Mouse (Mus musculus): ENCODE measurements around the gene Slc3a1.

Slc3a1 gene

GRCm38 (mm10) chr17:85037855-85038254 lies 9.7 kb downstream of the Slc3a1 start:
- no peak for DNase-seq (ENCODE audit: low spot score in 2 of 2)

- DNase-seq (ENCODE audit: low spot score in 2 of 2) = no peak
Observed at GRCm38 (mm10) chr17:85038311-85038710, 10.1 kb downstream of the Slc3a1 start.

- no peak for DNase-seq (ENCODE audit: low spot score in 2 of 2)
Observed at GRCm38 (mm10) chr17:85038761-85039160, 10.6 kb downstream of the Slc3a1 start.

- DNase-seq (ENCODE audit: low spot score in 2 of 2) = no peak
Observed at GRCm38 (mm10) chr17:85040913-85041312, 12.7 kb downstream of the Slc3a1 start.

GRCm38 (mm10) chr17:85042419-85042818 lies 14.2 kb downstream of the Slc3a1 start:
- no peak for DNase-seq (ENCODE audit: low spot score in 2 of 2)

GRCm38 (mm10) chr17:85043404-85043816 lies 15.2 kb downstream of the Slc3a1 start:
- DNase-seq (ENCODE audit: low spot score in 2 of 2) = no peak

GRCm38 (mm10) chr17:85044466-85044865 lies 16.3 kb downstream of the Slc3a1 start:
- DNase-seq (ENCODE audit: low spot score in 2 of 2) = no peak

GRCm38 (mm10) chr17:85045160-85045559 lies 17.0 kb downstream of the Slc3a1 start:
- DNase-seq (ENCODE audit: low spot score in 2 of 2) = no peak

GRCm38 (mm10) chr17:85048379-85048778 lies 20.2 kb downstream of the Slc3a1 start:
- DNase-seq (ENCODE audit: low spot score in 2 of 2) = no peak

- no peak for DNase-seq (ENCODE audit: low spot score in 2 of 2)
Observed at GRCm38 (mm10) chr17:85058276-85058675, 30.1 kb downstream of the Slc3a1 start.

- DNase-seq (ENCODE audit: low spot score in 2 of 2) = no peak
Observed at GRCm38 (mm10) chr17:85059136-85059535, 31.0 kb downstream of the Slc3a1 start.

GRCm38 (mm10) chr17:85063560-85063959 lies 35.4 kb downstream of the Slc3a1 start:
- no peak for DNase-seq (ENCODE audit: low spot score in 2 of 2)

GRCm38 (mm10) chr17:85067331-85067730 lies 39.2 kb downstream of the Slc3a1 start:
- no peak for DNase-seq (ENCODE audit: low spot score in 2 of 2)

GRCm38 (mm10) chr17:85070658-85071057 lies 42.5 kb downstream of the Slc3a1 start:
- no peak for DNase-seq (ENCODE audit: low spot score in 2 of 2)

GRCm38 (mm10) chr17:85071088-85071775 lies 43.1 kb downstream of the Slc3a1 start:
- no peak for DNase-seq (ENCODE audit: low spot score in 2 of 2)

GRCm38 (mm10) chr17:85072383-85072782 lies 44.2 kb downstream of the Slc3a1 start:
- no peak for DNase-seq (ENCODE audit: low spot score in 2 of 2)

GRCm38 (mm10) chr17:85073214-85073613 lies 45.0 kb downstream of the Slc3a1 start:
- no peak for DNase-seq (ENCODE audit: low spot score in 2 of 2)

- DNase-seq (ENCODE audit: low spot score in 2 of 2) = no peak
Observed at GRCm38 (mm10) chr17:85074083-85074482, 45.9 kb downstream of the Slc3a1 start.

GRCm38 (mm10) chr17:85079276-85079675 lies 51.1 kb downstream of the Slc3a1 start:
- DNase-seq (ENCODE audit: low spot score in 2 of 2) = no peak

GRCm38 (mm10) chr17:85080781-85081180 lies 52.6 kb downstream of the Slc3a1 start:
- no peak for DNase-seq (ENCODE audit: low spot score in 2 of 2)

- no peak for DNase-seq (ENCODE audit: low spot score in 2 of 2)
Observed at GRCm38 (mm10) chr17:85085335-85085734, 57.2 kb downstream of the Slc3a1 start.

GRCm38 (mm10) chr17:85086501-85086900 lies 58.3 kb downstream of the Slc3a1 start:
- DNase-seq (ENCODE audit: low spot score in 2 of 2) = no peak

GRCm38 (mm10) chr17:85087591-85087990 lies 59.4 kb downstream of the Slc3a1 start:
- no peak for DNase-seq (ENCODE audit: low spot score in 2 of 2)

- DNase-seq (ENCODE audit: low spot score in 2 of 2) = no peak
Observed at GRCm38 (mm10) chr17:85088401-85088800, 60.2 kb downstream of the Slc3a1 start.

All from right cerebral cortex, postnatal 36 days (tissue).